Mouse (Mus musculus): ENCODE measurements at regions not wholly inside any gene's neighbourhood (a gene's known extent, or its start where the extent isn't known, plus 50 kb on each side); places are given as distances from the start of the nearest gene placed in this dataset.

- no peak for TF ChIP-seq MAFK (IDR thresholded peaks at IDR 0.05; ENCODE audit: borderline replicate concordance, low read depth, low read length)
- no peak for TF ChIP-seq CTCF (IDR thresholded peaks at IDR 0.05 in 2 of 3, conservative IDR thresholded peaks at IDR 0.05 in 1 of 3; ENCODE audit: control insufficient read depth in 1 of 3, insufficient read depth in 1 of 3, low read depth in 2 of 3, low read length in 3 of 3, poor library complexity in 1 of 3, severe bottlenecking in 1 of 3)
- TF ChIP-seq JUND (IDR thresholded peaks at IDR 0.05; ENCODE audit: low read depth, low read length) = no peak
- no peak for TF ChIP-seq MXI1 (IDR thresholded peaks at IDR 0.05; ENCODE audit: low read depth, low read length)
- no peak for TF ChIP-seq POLR2A (IDR thresholded peaks at IDR 0.05; ENCODE audit: control insufficient read depth in 1 of 2, insufficient read depth in 1 of 2, low read depth in 1 of 2, low read length in 2 of 2, poor library complexity in 1 of 2)
Measured at GRCm38 (mm10) chr14:24824351-24824750, 337.4 kb downstream of the Rps24 start.
